Mouse (Mus musculus) liver, postnatal 0 days (tissue): ENCODE measurements around the gene Mbtps1.

Experiments used
- CTCF ChIP-seq: sonication (generic); IDR thresholded peaks from 2 replicates; pipeline ENCODE4 v1.5.1; 2016; ENCODE audit warnings: antibody characterized with exemption, low read depth
- EP300 ChIP-seq: IDR thresholded peaks from 2 replicates; pipeline ENCODE4 v1.6.1; 2016; ENCODE audit warnings: antibody characterized with exemption, low read depth, mild to moderate bottlenecking

GRCm38 (mm10) chr8:119555861-119556260 lies 2.7 kb downstream of the Mbtps1 start:
- TF ChIP-seq CTCF (no peak), EP300 (no peak)
